Mouse (Mus musculus) forebrain, embryonic 12.5 days (tissue): ENCODE results near the gene Syne2. TPM values are rescaled to one million over a fixed set of nuclear protein-coding genes. Genes with fewer than 3 reads are reported as not detected.

Source experiments
- ATAC-seq: fragments of 200-750 bp; cut with Nextera tagmentation; 2 replicates; pipeline ENCODE4 v1.8.0; 2017; ENCODE audit warnings: moderate TSS enrichment; ENCODE audit not compliant: low FRiP score
- H3K27ac ChIP-seq: fragments of 300-500 bp; sonication (generic); 2 replicates; pipeline ENCODE4 v1.5.1; 2016; ENCODE audit warnings: mild to moderate bottlenecking
- H3K27me3 ChIP-seq: fragments of 300-500 bp; sonication (generic); 2 replicates; pipeline ENCODE4 v1.6.1; 2016; ENCODE audit warnings: mild to moderate bottlenecking
- H3K36me3 ChIP-seq: fragments of 300-500 bp; sonication (generic); replicated peaks from 2 replicates; pipeline ENCODE4 v1.6.1; 2016; ENCODE audit warnings: mild to moderate bottlenecking
- H3K4me1 ChIP-seq: fragments of 300-500 bp; sonication (generic); 2 replicates; pipeline ENCODE4 v1.6.1; 2016
- H3K4me2 ChIP-seq: fragments of 300-500 bp; sonication (generic); 2 replicates; pipeline ENCODE4 v1.6.1; 2016; ENCODE audit warnings: mild to moderate bottlenecking, moderate library complexity
- H3K4me3 ChIP-seq: fragments of 300-500 bp; sonication (generic); replicated peaks from 2 replicates; pipeline ENCODE4 v1.5.1; 2016; ENCODE audit warnings: mild to moderate bottlenecking
- H3K9ac ChIP-seq: fragments of 300-500 bp; sonication (generic); 2 replicates; pipeline ENCODE4 v1.6.1; 2016; ENCODE audit warnings: mild to moderate bottlenecking
- H3K9me3 ChIP-seq: fragments of 300-500 bp; sonication (generic); 2 replicates; pipeline ENCODE4 v1.6.1; 2016
- WGBS: fragments of 180-500 bp; shearing (Covaris S2); methylation state at CpG from one replicate; pipeline ENCODE4 v1.1.7; 2016; 5-methylcytosine and 5-hydroxymethylcytosine counted together
- polyA plus RNA-seq: library from polyadenylated mRNA; unstranded; fragments of >200 nt; fragmentation: Nextera tagmentation; extraction: Ambion mirVana; gene quantifications from 2 replicates; pipeline ENCODE4 v1.2.1, GENCODE M21; 2016

The Syne2 gene
- polyA plus RNA-seq, 1 experiment from 2014 or later = 141 TPM

GRCm38 (mm10) chr12:75995086-75995485, 177.2 kb downstream of the Syne2 start:
- Histone ChIP-seq H3K27ac (no peak overlapping the region), H3K4me1 (no peaks in the 10 kb centered on the region), H3K4me2 (no peak overlapping the region), H3K4me3 (no peak overlapping the region), H3K27me3 (no peaks in the 10 kb centered on the region), H3K36me3 (peaks cover 88% of the 10 kb centered on the region), H3K9me3 (no peaks in the 10 kb centered on the region), H3K9ac (no peak overlapping the region)
- ATAC-seq = no peak
- 62% methylated on average over 2 of the region's 2 CpGs for WGBS

- Histone ChIP-seq H3K9me3 (no peaks in the 10 kb centered on the region), H3K36me3 (peaks cover 87% of the 10 kb centered on the region), H3K27ac (no peak overlapping the region), H3K27me3 (no peaks in the 10 kb centered on the region), H3K4me3 (no peak overlapping the region), H3K4me2 (no peak overlapping the region), H3K4me1 (no peaks in the 10 kb centered on the region), H3K9ac (no peak overlapping the region)
- WGBS = 91% methylated on average over 5 of the region's 5 CpGs
- no peak for ATAC-seq
Observed at GRCm38 (mm10) chr12:75997547-75997946, 179.6 kb downstream of the Syne2 start.

- H3K36me3 ChIP-seq = peaks cover 88% of the 10 kb centered on the region
Observed at GRCm38 (mm10) chr12:75998416-75998815, 180.5 kb downstream of the Syne2 start.

GRCm38 (mm10) chr12:76004697-76005249, 186.8 kb downstream of the Syne2 start:
- WGBS = 41% methylated on average over 9 of the region's 9 CpGs
- H3K27ac ChIP-seq = 0 out of 2 replicates have a peak overlapping the region, but pooled peaks have one; percentile 6

More at GRCm38 (mm10) chr12:75998416-75998815, 180.5 kb downstream of the Syne2 start:
- 93% methylated on average over 2 of the region's 2 CpGs for WGBS
- Histone ChIP-seq H3K9ac (no peak overlapping the region), H3K4me1 (no peaks in the 10 kb centered on the region), H3K4me3 (no peak overlapping the region), H3K27ac (no peak overlapping the region), H3K9me3 (no peaks in the 10 kb centered on the region), H3K27me3 (no peaks in the 10 kb centered on the region), H3K4me2 (no peak overlapping the region)
- no peak for ATAC-seq

GRCm38 (mm10) chr12:76008991-76009390, 191.1 kb downstream of the Syne2 start:
- Histone ChIP-seq H3K4me3 (no peak overlapping the region), H3K9me3 (no peaks in the 10 kb centered on the region), H3K9ac (no peak overlapping the region), H3K4me2 (no peak overlapping the region), H3K4me1 (peaks cover 12% of the 10 kb centered on the region; the same call in 1 of the 2 replicates), H3K36me3 (peaks cover 63% of the 10 kb centered on the region), H3K27me3 (no peaks in the 10 kb centered on the region), H3K27ac (no peak overlapping the region)
- ATAC-seq = no peak
- WGBS = 68% methylated on average over 6 of the region's 6 CpGs

More at GRCm38 (mm10) chr12:76004697-76005249, 186.8 kb downstream of the Syne2 start:
- Histone ChIP-seq H3K9ac (no peak overlapping the region), H3K27me3 (no peaks in the 10 kb centered on the region), H3K9me3 (no peaks in the 10 kb centered on the region), H3K4me1 (peaks cover 9% of the 10 kb centered on the region; the same call in 1 of the 2 replicates), H3K4me2 (no peak overlapping the region), H3K4me3 (no peak overlapping the region), H3K36me3 (peaks cover 85% of the 10 kb centered on the region)
- ATAC-seq = peak; percentile 91

- H3K36me3 ChIP-seq = peaks cover 58% of the 10 kb centered on the region
Observed at GRCm38 (mm10) chr12:76012789-76013188, 194.9 kb downstream of the Syne2 start.

GRCm38 (mm10) chr12:76013480-76013879, 195.5 kb downstream of the Syne2 start:
- H3K9ac ChIP-seq = no peak overlapping the region
- ATAC-seq = no peak
- no peak overlapping the region for H3K4me3 ChIP-seq
- no peaks in the 10 kb centered on the region for H3K9me3 ChIP-seq
- H3K27me3 ChIP-seq = no peaks in the 10 kb centered on the region
- peaks cover 3% of the 10 kb centered on the region; the same call in 1 of the 2 replicates for H3K4me1 ChIP-seq
- no peak overlapping the region for H3K27ac ChIP-seq
- no peak overlapping the region for H3K4me2 ChIP-seq
- WGBS = 17% methylated on average over 4 of the region's 4 CpGs
- peaks cover 58% of the 10 kb centered on the region for H3K36me3 ChIP-seq

More at GRCm38 (mm10) chr12:76012789-76013188, 194.9 kb downstream of the Syne2 start:
- WGBS = 88% methylated on average over 3 of the region's 4 CpGs
- Histone ChIP-seq H3K27me3 (no peaks in the 10 kb centered on the region), H3K27ac (no peak overlapping the region), H3K9ac (no peak overlapping the region), H3K4me1 (peaks cover 3% of the 10 kb centered on the region; the same call in 1 of the 2 replicates), H3K4me3 (no peak overlapping the region), H3K9me3 (no peaks in the 10 kb centered on the region), H3K4me2 (no peak overlapping the region)
- ATAC-seq = no peak

- no peaks in the 10 kb centered on the region for H3K27me3 ChIP-seq
- no peak overlapping the region for H3K4me3 ChIP-seq
- H3K36me3 ChIP-seq = peaks cover 58% of the 10 kb centered on the region
- ATAC-seq = no peak
- 81% methylated on average over 15 of the region's 15 CpGs for WGBS
- H3K4me2 ChIP-seq = no peak overlapping the region
- no peak overlapping the region for H3K27ac ChIP-seq
- H3K9me3 ChIP-seq = no peaks in the 10 kb centered on the region
- no peak overlapping the region for H3K9ac ChIP-seq
- H3K4me1 ChIP-seq = peaks cover 3% of the 10 kb centered on the region; the same call in 1 of the 2 replicates
Observed at GRCm38 (mm10) chr12:76015026-76015425, 197.1 kb downstream of the Syne2 start.

- H3K27me3 ChIP-seq = no peaks in the 10 kb centered on the region
- H3K4me2 ChIP-seq = no peak overlapping the region
- H3K9me3 ChIP-seq = no peaks in the 10 kb centered on the region
- H3K36me3 ChIP-seq = peaks cover 58% of the 10 kb centered on the region
- H3K4me1 ChIP-seq = peaks cover 3% of the 10 kb centered on the region; the same call in 1 of the 2 replicates
- no peak overlapping the region for H3K9ac ChIP-seq
- WGBS = 91% methylated on average over 11 of the region's 11 CpGs
- no peak for ATAC-seq
- no peak overlapping the region for H3K4me3 ChIP-seq
- no peak overlapping the region for H3K27ac ChIP-seq
Observed at GRCm38 (mm10) chr12:76015489-76015888, 197.6 kb downstream of the Syne2 start.

GRCm38 (mm10) chr12:76016123-76017101, 198.5 kb downstream of the Syne2 start:
- H3K27me3 ChIP-seq = no peaks in the 10 kb centered on the region
- H3K4me1 ChIP-seq = peaks cover 3% of the 10 kb centered on the region; the same call in 1 of the 2 replicates
- H3K9ac ChIP-seq = no peak overlapping the region
- WGBS = 73% methylated on average over 14 of the region's 14 CpGs
- ATAC-seq = no peak
- H3K4me2 ChIP-seq = no peak overlapping the region
- no peak overlapping the region for H3K27ac ChIP-seq
- H3K36me3 ChIP-seq = peaks cover 65% of the 10 kb centered on the region
- no peak overlapping the region for H3K4me3 ChIP-seq
- no peaks in the 10 kb centered on the region for H3K9me3 ChIP-seq

- no peaks in the 10 kb centered on the region for H3K9me3 ChIP-seq
- no peak overlapping the region for H3K4me3 ChIP-seq
- H3K9ac ChIP-seq = no peak overlapping the region
- H3K27ac ChIP-seq = no peak overlapping the region
- WGBS = 86% methylated on average over 8 of the region's 8 CpGs
- no peak for ATAC-seq
- H3K4me2 ChIP-seq = no peak overlapping the region
- peaks cover 82% of the 10 kb centered on the region for H3K36me3 ChIP-seq
- no peaks in the 10 kb centered on the region for H3K27me3 ChIP-seq
- H3K4me1 ChIP-seq = no peaks in the 10 kb centered on the region
Observed at GRCm38 (mm10) chr12:76018640-76019039, 200.7 kb downstream of the Syne2 start.

GRCm38 (mm10) chr12:76042301-76042700, 224.4 kb downstream of the Syne2 start:
- ATAC-seq = no peak
- 90% methylated on average over 8 of the region's 8 CpGs for WGBS
- no peak overlapping the region for H3K27ac ChIP-seq
- no peaks in the 10 kb centered on the region for H3K27me3 ChIP-seq
- no peaks in the 10 kb centered on the region for H3K4me1 ChIP-seq
- H3K4me2 ChIP-seq = no peak overlapping the region
- peaks cover 87% of the 10 kb centered on the region for H3K36me3 ChIP-seq
- H3K4me3 ChIP-seq = no peak overlapping the region
- no peaks in the 10 kb centered on the region for H3K9me3 ChIP-seq
- no peak overlapping the region for H3K9ac ChIP-seq
